Mouse (Mus musculus) embryonic facial prominence, embryonic 12.5 days (tissue): Measurements from ENCODE around the gene Klhl30. TPM values are rescaled to one million over a fixed set of nuclear protein-coding genes. Genes with fewer than 3 reads are reported as not detected.

ENCODE experiments used
- ATAC-seq: fragments of 200-750 bp; cut with Nextera tagmentation; 2 replicates; pipeline ENCODE4 v1.8.0; 2017; ENCODE audit not compliant: insufficient number of reproducible peaks, insufficient read depth, low FRiP score, low TSS enrichment
- H3K27ac ChIP-seq: fragments of 300-500 bp; sonication (generic); 2 replicates; pipeline ENCODE4 v1.5.1; 2016; ENCODE audit warnings: mild to moderate bottlenecking
- H3K27me3 ChIP-seq: fragments of 300-500 bp; sonication (generic); 2 replicates; pipeline ENCODE4 v1.6.1; 2016; ENCODE audit warnings: mild to moderate bottlenecking, moderate library complexity
- H3K36me3 ChIP-seq: fragments of 300-500 bp; sonication (generic); 2 replicates; pipeline ENCODE4 v1.6.1; 2016; ENCODE audit warnings: mild to moderate bottlenecking
- H3K4me1 ChIP-seq: fragments of 300-500 bp; sonication (generic); 2 replicates; pipeline ENCODE4 v1.6.1; 2016
- H3K4me2 ChIP-seq: fragments of 300-500 bp; sonication (generic); replicated peaks from 2 replicates; pipeline ENCODE4 v1.6.1; 2016; ENCODE audit warnings: mild to moderate bottlenecking, moderate library complexity
- H3K4me3 ChIP-seq: fragments of 300-500 bp; sonication (generic); 2 replicates; pipeline ENCODE4 v1.5.1; 2016; ENCODE audit warnings: mild to moderate bottlenecking
- H3K9ac ChIP-seq: fragments of 300-500 bp; sonication (generic); 2 replicates; pipeline ENCODE4 v1.6.1; 2016; ENCODE audit warnings: mild to moderate bottlenecking, moderate library complexity
- H3K9me3 ChIP-seq: fragments of 300-500 bp; sonication (generic); 2 replicates; pipeline ENCODE4 v1.6.1; 2016; ENCODE audit warnings: mild to moderate bottlenecking, moderate library complexity
- WGBS: fragments of 180-500 bp; shearing (Covaris S2); methylation state at CpG from one replicate; pipeline ENCODE4 v1.1.7; 2016; 5-methylcytosine and 5-hydroxymethylcytosine counted together
- polyA plus RNA-seq: library from polyadenylated mRNA; unstranded; fragments of >200 nt; fragmentation: Nextera tagmentation; extraction: Ambion mirVana; gene quantifications from 2 replicates; pipeline ENCODE4 v1.2.1, GENCODE M21; 2016

Klhl30 gene
- polyA plus RNA-seq, 1 experiment from 2014 or later, result 0.46 TPM

DNA sequence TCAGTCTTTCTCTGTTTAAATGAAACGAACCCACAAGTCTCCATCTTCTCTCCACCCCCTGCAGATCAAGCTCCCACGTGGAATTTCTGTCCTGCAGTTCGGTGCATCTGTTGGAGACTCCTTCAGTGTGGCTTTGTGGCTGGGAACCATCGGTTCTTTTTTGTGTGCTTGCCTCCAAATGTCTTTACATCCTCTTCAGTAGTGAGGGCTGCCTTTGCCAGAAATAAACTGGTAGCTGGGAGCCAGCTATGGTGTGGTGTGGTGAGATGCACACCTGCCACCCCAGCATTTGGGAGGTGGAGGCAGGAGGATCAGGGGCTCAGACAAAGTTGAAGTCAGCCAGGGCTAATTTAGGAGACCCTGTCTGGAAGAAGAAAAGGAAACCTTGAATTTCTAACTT, 18.7 kb upstream of the Klhl30 start:
- H3K36me3 ChIP-seq, result no peaks in the 10 kb centered on the region
- H3K9me3 ChIP-seq, result no peaks in the 10 kb centered on the region
- 0 out of 2 replicates have a peak, but pooled peaks cover 3% of the 10 kb centered on the region for H3K4me1 ChIP-seq
- WGBS, result 56% methylated on average over 4 of the region's 4 CpGs
- H3K4me3 ChIP-seq, result no peak overlapping the region
- ATAC-seq, result no peak
- H3K4me2 ChIP-seq, result no peak overlapping the region
- 0 out of 2 replicates have a peak overlapping the region, but pooled peaks have one; percentile 23 for H3K27ac ChIP-seq
- H3K9ac ChIP-seq, result no peak overlapping the region
- no peaks in the 10 kb centered on the region for H3K27me3 ChIP-seq

- Histone ChIP-seq H3K9ac (no peak overlapping the region), H3K27ac (no peak overlapping the region), H3K27me3 (no peaks in the 10 kb centered on the region), H3K9me3 (no peaks in the 10 kb centered on the region), H3K36me3 (no peaks in the 10 kb centered on the region), H3K4me3 (no peak overlapping the region), H3K4me2 (no peak overlapping the region), H3K4me1 (0 out of 2 replicates have a peak, but pooled peaks cover 3% of the 10 kb centered on the region)
- no peak for ATAC-seq
These were observed 17.2 kb upstream of the Klhl30 start for GRCm38 (mm10) chr1:91333582-91333981.

DNA sequence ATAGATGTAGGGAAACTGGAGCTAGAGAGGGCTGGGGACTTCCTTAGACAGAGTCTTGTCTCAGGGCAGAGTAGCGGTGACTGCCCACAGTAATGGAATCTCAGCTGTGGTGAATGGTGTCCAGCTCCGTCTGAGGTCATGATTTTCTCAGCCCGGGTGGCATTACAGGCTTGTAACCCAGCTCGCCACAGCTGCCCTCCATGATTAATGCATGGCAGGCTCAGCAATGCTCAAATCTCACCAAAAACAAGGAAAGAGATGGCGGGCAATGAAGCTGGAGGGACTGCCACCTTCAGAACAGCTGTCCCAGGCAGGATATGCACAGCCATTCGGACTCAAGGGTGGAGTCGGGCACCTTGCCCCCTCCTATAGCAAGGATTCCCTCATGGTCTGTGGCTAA, 13.5 kb upstream of the Klhl30 start:
- no peak for ATAC-seq
- WGBS, result 85% methylated on average over 7 of the region's 7 CpGs
- no peaks in the 10 kb centered on the region for H3K9me3 ChIP-seq
- H3K9ac ChIP-seq, result no peak overlapping the region
- H3K4me3 ChIP-seq, result no peak overlapping the region
- H3K4me1 ChIP-seq, result 0 out of 2 replicates have a peak, but pooled peaks cover 3% of the 10 kb centered on the region
- no peak overlapping the region for H3K27ac ChIP-seq
- H3K36me3 ChIP-seq, result no peaks in the 10 kb centered on the region
- H3K4me2 ChIP-seq, result no peak overlapping the region
- peaks cover 14% of the 10 kb centered on the region for H3K27me3 ChIP-seq

GRCm38 (mm10) chr1:91344001-91344400, 6.8 kb upstream of the Klhl30 start:
- H3K27me3 ChIP-seq, result peaks cover 61% of the 10 kb centered on the region

GRCm38 (mm10) chr1:91344921-91345685, 5.7 kb upstream of the Klhl30 start:
- Histone ChIP-seq H3K4me3 (peak overlapping the region; percentile 31), H3K9me3 (no peaks in the 10 kb centered on the region), H3K9ac (no peak overlapping the region), H3K4me1 (peaks cover 10% of the 10 kb centered on the region), H3K4me2 (peak overlapping the region; percentile 56), H3K36me3 (no peaks in the 10 kb centered on the region), H3K27ac (no peak overlapping the region), H3K27me3 (peaks cover 61% of the 10 kb centered on the region)
- ATAC-seq, result no peak
- 4% methylated on average over 67 of the region's 68 CpGs for WGBS

More at GRCm38 (mm10) chr1:91344001-91344400, 6.8 kb upstream of the Klhl30 start:
- ATAC-seq, result no peak
- Histone ChIP-seq H3K9me3 (no peaks in the 10 kb centered on the region), H3K4me3 (no peak overlapping the region), H3K9ac (no peak overlapping the region), H3K4me2 (no peak overlapping the region), H3K36me3 (no peaks in the 10 kb centered on the region), H3K4me1 (peaks cover 10% of the 10 kb centered on the region), H3K27ac (no peak overlapping the region)
- 86% methylated on average over 3 of the region's 3 CpGs for WGBS

- Histone ChIP-seq H3K4me3 (no peak overlapping the region), H3K4me2 (no peak overlapping the region), H3K9me3 (no peaks in the 10 kb centered on the region), H3K4me1 (peaks cover 10% of the 10 kb centered on the region), H3K27ac (no peak overlapping the region), H3K36me3 (no peaks in the 10 kb centered on the region), H3K27me3 (peaks cover 51% of the 10 kb centered on the region), H3K9ac (no peak overlapping the region)
- 34% methylated on average over 3 of the region's 3 CpGs for WGBS
- no peak for ATAC-seq
These were observed 3.9 kb upstream of the Klhl30 start for GRCm38 (mm10) chr1:91346892-91347291.

DNA sequence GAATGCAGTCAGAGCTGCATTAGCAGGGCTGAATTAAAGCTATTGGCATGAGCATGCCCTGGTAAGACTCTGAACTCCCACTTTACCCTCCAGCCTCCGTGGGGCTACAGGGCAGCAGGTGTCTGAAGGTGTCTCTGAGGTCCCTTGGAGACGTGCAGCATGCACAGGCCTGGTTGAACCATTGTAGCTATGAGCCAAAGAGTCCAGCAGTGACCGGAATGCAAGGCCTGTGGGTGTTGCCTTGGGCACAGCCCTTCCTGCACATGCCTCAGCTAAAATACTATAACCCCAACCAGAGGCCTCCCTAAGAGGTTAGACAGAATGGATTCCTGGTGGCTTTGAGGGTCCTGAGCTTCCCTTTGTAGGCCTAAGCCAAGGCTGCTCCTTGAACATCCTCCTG, 433 bp downstream of the Klhl30 start:
- 66% methylated on average over 3 of the region's 3 CpGs for WGBS
- no peak overlapping the region for H3K9ac ChIP-seq
- no peak overlapping the region for H3K27ac ChIP-seq
- no peak overlapping the region for H3K4me3 ChIP-seq
- no peaks in the 10 kb centered on the region for H3K36me3 ChIP-seq
- peaks cover 8% of the 10 kb centered on the region for H3K27me3 ChIP-seq
- no peak overlapping the region for H3K4me2 ChIP-seq
- no peak for ATAC-seq
- no peaks in the 10 kb centered on the region for H3K4me1 ChIP-seq
- no peaks in the 10 kb centered on the region for H3K9me3 ChIP-seq

- H3K4me1 ChIP-seq, result no peaks in the 10 kb centered on the region
- no peak for ATAC-seq
- H3K27me3 ChIP-seq, result no peaks in the 10 kb centered on the region
- no peaks in the 10 kb centered on the region for H3K9me3 ChIP-seq
- no peak overlapping the region for H3K27ac ChIP-seq
- H3K36me3 ChIP-seq, result no peaks in the 10 kb centered on the region
- H3K4me3 ChIP-seq, result no peak overlapping the region
- 84% methylated on average over 2 of the region's 2 CpGs for WGBS
- no peak overlapping the region for H3K4me2 ChIP-seq
- no peak overlapping the region for H3K9ac ChIP-seq
These were observed 1.5 kb downstream of the Klhl30 start for GRCm38 (mm10) chr1:91352277-91352676.

DNA sequence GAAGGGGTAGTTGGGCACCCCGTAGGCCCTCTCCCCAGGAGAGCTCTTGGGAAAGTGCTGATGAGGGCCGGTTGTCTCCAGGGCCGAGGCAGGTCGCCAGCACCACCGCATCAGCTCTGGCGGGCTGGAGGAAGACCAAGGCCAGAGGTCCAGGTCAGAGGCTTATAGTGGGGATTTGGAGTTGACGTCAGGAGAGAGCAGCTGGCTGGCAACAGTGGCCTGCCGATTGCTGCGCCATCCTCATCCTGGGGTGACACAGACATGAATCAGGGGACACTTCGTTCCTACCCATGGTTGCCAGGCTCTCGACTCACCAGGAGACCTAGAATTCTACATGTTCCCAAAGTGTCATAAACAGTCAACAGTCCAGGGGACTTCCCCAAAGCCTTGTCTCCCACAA, 5.3 kb downstream of the Klhl30 start:
- no peak for ATAC-seq
- Histone ChIP-seq H3K9ac (no peak overlapping the region), H3K27ac (no peak overlapping the region), H3K9me3 (no peaks in the 10 kb centered on the region), H3K4me1 (no peaks in the 10 kb centered on the region), H3K4me3 (no peak overlapping the region), H3K27me3 (no peaks in the 10 kb centered on the region), H3K4me2 (no peak overlapping the region), H3K36me3 (no peaks in the 10 kb centered on the region)
- 84% methylated on average over 11 of the region's 11 CpGs for WGBS

GRCm38 (mm10) chr1:91362113-91362512, 11.3 kb downstream of the Klhl30 start:
- H3K36me3 ChIP-seq, result no peaks in the 10 kb centered on the region
- no peak overlapping the region for H3K4me3 ChIP-seq
- ATAC-seq, result no peak
- no peak overlapping the region for H3K9ac ChIP-seq
- H3K9me3 ChIP-seq, result no peaks in the 10 kb centered on the region
- WGBS, result 75% methylated on average over 5 of the region's 5 CpGs
- H3K4me1 ChIP-seq, result peaks cover 9% of the 10 kb centered on the region; the same call in 1 of the 2 replicates
- H3K4me2 ChIP-seq, result no peak overlapping the region
- no peak overlapping the region for H3K27ac ChIP-seq
- H3K27me3 ChIP-seq, result 0 out of 2 replicates have a peak, but pooled peaks cover 10% of the 10 kb centered on the region

- peaks cover 9% of the 10 kb centered on the region; the same call in 1 of the 2 replicates for H3K4me1 ChIP-seq
- peaks cover 5% of the 10 kb centered on the region for H3K36me3 ChIP-seq
- H3K4me2 ChIP-seq, result no peak overlapping the region
- H3K4me3 ChIP-seq, result no peak overlapping the region
- H3K27me3 ChIP-seq, result 0 out of 2 replicates have a peak, but pooled peaks cover 10% of the 10 kb centered on the region
- no peak overlapping the region for H3K27ac ChIP-seq
- no peaks in the 10 kb centered on the region for H3K9me3 ChIP-seq
- no peak overlapping the region for H3K9ac ChIP-seq
- 88% methylated on average over 16 of the region's 16 CpGs for WGBS
- ATAC-seq, result no peak
These were observed 14.2 kb downstream of the Klhl30 start for GRCm38 (mm10) chr1:91364822-91365644.
